ENCODE assay signal across 12 mouse cellular contexts in genomic region chr6:34716888-34717635, GRCm38 (mm10).
DNase-seq lines count a peak whose midpoint lies in the region; ATAC-seq and TF ChIP-seq lines count a peak whose summit lies in the region.
"Had no signal": no experiment of that assay in that cellular context is flagged by ENCODE, and none has a peak within 500 bp of the region (broad histone marks: within the 10 kb centered on the region; RNA-seq: fewer than 3 reads in every experiment).

No protein-coding gene starts in this region.

- TF ChIP-seq CTCF in gastrocnemius, adult 2 months (IDR thresholded peaks at IDR 0.05) = no peak
- TF ChIP-seq CTCF in lung, embryonic 14.5 days (IDR thresholded peaks at IDR 0.05; ENCODE audit: low read depth) = no peak
- TF ChIP-seq CTCF in lung, adult 2 months (IDR thresholded peaks at IDR 0.05; ENCODE audit: insufficient read depth, low read length) = no peak

- peak overlapping the region; percentile 57 for H3K27ac ChIP-seq in gastrocnemius, adult 2 months
- peak overlapping the region; percentile 74 for H3K27ac ChIP-seq in lung, embryonic 14.5 days (ENCODE audit: low read depth)
- H3K27ac ChIP-seq in liver, embryonic 15.5 days (replicated peaks) = peak overlapping the region; percentile 60
- H3K27ac ChIP-seq: forebrain, embryonic 15.5 days; neural tube, embryonic 13.5 days had no signal

- H3K36me3 ChIP-seq in lung, embryonic 14.5 days (ENCODE audit: insufficient read depth) = no peaks in the 10 kb centered on the region; the same call in 1 of the 2 replicates
- H3K36me3 ChIP-seq in liver, embryonic 15.5 days (replicated peaks) = no peaks in the 10 kb centered on the region
- H3K36me3 ChIP-seq: forebrain, embryonic 15.5 days; neural tube, embryonic 13.5 days had no signal

- no peak overlapping the region for H3K4me3 ChIP-seq in gastrocnemius, adult 2 months
- H3K4me3 ChIP-seq in lung, embryonic 14.5 days (ENCODE audit: low read depth, low read length) = no peak overlapping the region
- no peak overlapping the region for H3K4me3 ChIP-seq in lung, adult 2 months (replicated peaks; ENCODE audit: extremely low read depth, low read depth, low read length)
- H3K4me3 ChIP-seq in liver, embryonic 15.5 days (replicated peaks) = no peak overlapping the region
- H3K4me3 ChIP-seq: forebrain, embryonic 15.5 days; neural tube, embryonic 13.5 days had no signal

- H3K4me2 ChIP-seq in lung, embryonic 14.5 days = no peak overlapping the region
- H3K4me2 ChIP-seq in liver, embryonic 15.5 days = no peak overlapping the region
- H3K4me2 ChIP-seq: forebrain, embryonic 15.5 days; neural tube, embryonic 13.5 days had no signal

- intact Hi-C loops in gastrocnemius, adult 2 months (cut with DNase I) = no loop called here

- DNase-seq in gastrocnemius, adult 2 months = no peak
- no peak for DNase-seq in gastrocnemius, adult 18-20 months (ENCODE audit: low spot score)
- DNase-seq in lung, embryonic 14.5 days = peak; percentile 67
- DNase-seq in lung, adult 2 months = no peak
- DNase-seq in testis, postnatal 10 days (ENCODE audit: low spot score) = no peak
- no peak for DNase-seq in adrenal gland, postnatal 36 days
- DNase-seq in layer of hippocampus, adult 9-11 months = no peak
- DNase-seq: B cell, adult 2 months; cerebellum, adult 11 months had no signal

- H3K4me1 ChIP-seq in lung, embryonic 14.5 days (ENCODE audit: insufficient read depth) = peaks cover 32% of the 10 kb centered on the region
- peaks cover 32% of the 10 kb centered on the region for H3K4me1 ChIP-seq in lung, adult 2 months (ENCODE audit: control insufficient read depth, insufficient read depth, low read length)
- peaks cover 32% of the 10 kb centered on the region for H3K4me1 ChIP-seq in liver, embryonic 15.5 days (replicated peaks)
- H3K4me1 ChIP-seq: neural tube, embryonic 13.5 days had no signal

- WGBS in lung, embryonic 14.5 days = 13% methylated on average over 3 of the region's 3 CpGs
- 36% methylated on average over 3 of the region's 3 CpGs for WGBS in lung, adult 2 months
- 31% methylated on average over 3 of the region's 3 CpGs for WGBS in liver, embryonic 15.5 days (ENCODE audit: insufficient replicate concordance)

- H3K9ac ChIP-seq in lung, embryonic 14.5 days = no peak overlapping the region
- H3K9ac ChIP-seq in liver, embryonic 15.5 days = no peak overlapping the region
- H3K9ac ChIP-seq: forebrain, embryonic 15.5 days; neural tube, embryonic 13.5 days had no signal

- no peaks in the 10 kb centered on the region for H3K9me3 ChIP-seq in lung, embryonic 14.5 days (ENCODE audit: low read depth, low read length)
- no peaks in the 10 kb centered on the region for H3K9me3 ChIP-seq in liver, embryonic 15.5 days (replicated peaks)
- H3K9me3 ChIP-seq: forebrain, embryonic 15.5 days; neural tube, embryonic 13.5 days had no signal

- no peaks in the 10 kb centered on the region for H3K27me3 ChIP-seq in lung, embryonic 14.5 days (ENCODE audit: insufficient read depth, low read length)
- no peaks in the 10 kb centered on the region for H3K27me3 ChIP-seq in liver, embryonic 15.5 days
- H3K27me3 ChIP-seq: forebrain, embryonic 15.5 days; neural tube, embryonic 13.5 days had no signal

- ATAC-seq in lung, embryonic 14.5 days (ENCODE audit: insufficient read depth) = peak; percentile 73
- peak; percentile 78 for ATAC-seq in liver, embryonic 15.5 days (ENCODE audit: insufficient read depth)
- ATAC-seq: forebrain, embryonic 15.5 days had no signal

- TF ChIP-seq POLR2A in lung, adult 2 months (IDR thresholded peaks at IDR 0.05; ENCODE audit: borderline replicate concordance, extremely low read depth, low read depth, low read length) = no peak
